Mouse (Mus musculus) brain, embryonic 18.5 days (tissue): Measurements from ENCODE around the gene Nexn.
A peak's percentile ranks its signal among the peaks of the same experiment; 100 is the strongest.
"Not testable (repeated sequence)": the region's sequence is repeated elsewhere in the genome, so short reads cannot be mapped to it uniquely, and the experiment has no call there.

Source experiments
- DNase-seq: peaks from one replicate; pipeline ENCODE4 v3.0.0-alpha.2; 2012; ENCODE audit warnings: low read depth, low spot score

Nexn gene

DNA sequence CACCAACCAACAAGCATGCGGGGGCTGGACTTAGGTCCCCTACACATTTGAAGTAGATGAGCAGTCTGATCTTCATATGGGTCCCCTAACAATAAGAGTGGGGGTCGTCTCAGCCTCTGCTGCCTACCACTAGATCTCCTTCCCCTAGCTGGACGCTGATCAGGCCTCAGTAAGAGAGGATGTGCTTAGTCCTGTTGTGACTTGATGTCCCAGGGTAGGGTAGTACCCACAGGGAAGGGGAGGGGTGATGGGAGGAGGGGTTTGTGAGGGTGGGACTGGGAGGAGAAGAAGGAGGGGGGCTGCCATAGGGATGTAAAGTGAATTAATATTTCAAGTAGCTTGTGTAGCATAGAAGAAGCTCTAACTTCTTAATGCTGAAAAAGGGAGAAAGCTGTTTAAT, 67.0 kb downstream of the Nexn start:
- DNase-seq = no peak

DNA sequence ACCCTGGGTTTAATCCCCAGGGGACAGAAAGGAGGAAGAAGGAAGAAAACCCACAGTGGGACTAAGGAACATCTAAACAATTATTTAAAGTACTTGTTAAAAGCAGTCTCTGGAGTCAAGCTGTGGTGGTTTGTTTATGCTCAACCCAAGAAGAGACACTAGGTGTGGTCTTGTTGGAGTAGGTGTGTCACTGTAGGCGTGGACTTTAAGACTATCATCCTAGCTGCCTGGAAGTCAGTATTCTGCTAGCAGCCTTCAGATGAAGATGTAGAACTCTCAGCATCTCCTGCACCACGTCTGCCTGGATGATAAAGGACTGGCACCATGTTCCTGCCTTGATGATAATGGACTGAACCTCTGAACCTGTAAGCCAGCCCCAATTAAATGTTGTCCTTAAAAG, 68.9 kb downstream of the Nexn start:
- not testable (repeated sequence) for DNase-seq

DNA sequence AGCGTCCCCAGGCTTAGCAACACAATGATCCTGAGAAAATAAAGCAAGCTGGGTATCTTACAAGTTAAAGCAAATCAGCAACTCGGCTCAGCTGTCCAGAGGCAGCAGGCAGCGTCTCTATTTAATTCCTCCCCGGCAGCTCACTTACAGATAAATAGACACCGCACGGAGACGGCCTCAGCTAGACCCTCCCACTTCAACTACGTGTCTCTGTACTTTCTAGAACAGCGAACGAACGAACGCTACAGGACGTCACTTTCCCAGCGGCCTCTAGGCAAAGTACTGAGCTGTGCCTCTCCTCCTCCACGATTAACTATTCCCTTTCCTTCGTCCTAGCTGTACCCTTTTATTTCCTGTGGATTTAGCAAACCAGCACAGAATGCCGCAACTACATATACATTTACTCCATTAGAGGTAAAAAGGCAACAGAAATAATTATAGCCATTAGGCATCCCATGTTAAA, 72.5 kb downstream of the Nexn start:
- DNase-seq = peak; percentile 84

DNA sequence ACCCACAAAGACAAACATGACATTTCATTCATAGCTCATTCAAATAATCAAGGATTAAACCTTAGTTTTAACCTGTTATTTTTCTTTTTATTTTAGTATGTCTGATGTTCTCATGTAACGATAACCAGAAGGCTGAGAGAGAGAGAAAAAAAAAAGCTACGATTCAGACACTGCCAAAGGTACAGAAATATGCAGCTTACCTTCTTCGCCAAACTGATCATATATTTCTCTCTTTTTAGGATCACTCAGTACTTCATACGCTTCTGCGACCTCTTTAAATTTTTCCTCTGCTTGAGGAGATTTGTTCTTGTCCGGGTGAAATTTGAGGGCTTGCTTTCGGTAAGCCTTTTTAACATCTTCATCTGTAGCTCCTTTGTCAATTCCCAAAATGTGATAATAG, 73.0 kb downstream of the Nexn start:
- no peak for DNase-seq

DNA sequence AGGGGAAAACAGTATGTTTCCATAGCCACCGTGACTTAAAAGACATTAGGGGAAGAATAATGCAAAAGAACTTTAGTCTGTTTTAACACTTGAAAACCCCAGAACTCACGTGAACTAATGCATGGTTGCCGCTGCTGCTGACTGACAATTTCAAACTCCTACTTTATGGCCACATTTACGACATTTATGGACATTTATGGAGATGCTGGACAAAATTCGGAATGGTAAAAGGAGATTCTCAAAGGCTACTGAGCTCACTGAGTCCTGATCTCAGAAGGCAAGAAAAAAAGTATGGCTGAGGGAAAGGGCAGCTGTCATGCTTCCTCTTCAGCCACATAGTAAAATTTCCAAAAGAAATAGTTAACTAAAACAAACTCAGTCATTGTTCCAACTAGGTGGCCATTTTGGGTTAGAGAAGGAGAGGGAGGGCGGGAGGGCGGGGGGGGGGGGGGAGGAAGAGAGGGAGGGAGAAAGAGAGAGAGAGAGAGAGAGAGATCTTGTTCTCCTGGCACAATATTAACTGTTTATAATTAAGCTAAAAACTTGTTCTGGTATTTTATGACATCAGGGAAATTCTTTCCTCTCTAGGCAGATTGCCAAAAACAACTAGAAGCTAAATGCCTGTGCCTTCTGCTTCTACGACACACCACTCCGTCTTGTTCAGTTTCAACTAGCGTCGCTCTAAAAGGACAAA, 73.8 kb downstream of the Nexn start:
- no peak for DNase-seq

DNA sequence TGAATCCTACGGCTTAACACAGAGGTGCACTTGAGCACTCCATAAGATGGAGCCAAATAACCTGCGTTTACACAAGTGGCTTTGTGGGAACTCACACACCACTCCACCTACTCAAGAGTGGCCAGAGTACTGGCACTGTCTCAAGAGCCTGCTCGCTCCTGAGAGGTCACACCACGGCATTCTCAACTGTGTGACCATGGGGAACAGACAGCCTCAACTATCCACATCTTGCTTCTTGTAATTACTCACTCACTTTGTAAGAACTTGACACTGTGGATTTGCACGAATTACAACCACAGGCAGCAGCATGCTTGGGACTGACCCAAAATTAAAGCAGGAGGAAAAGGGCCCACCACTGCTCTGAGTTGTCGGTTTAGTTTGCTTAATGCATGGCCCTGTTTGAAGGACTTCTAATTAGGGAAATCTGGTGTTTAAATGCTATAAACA, 74.3 kb downstream of the Nexn start:
- DNase-seq = no peak

DNA sequence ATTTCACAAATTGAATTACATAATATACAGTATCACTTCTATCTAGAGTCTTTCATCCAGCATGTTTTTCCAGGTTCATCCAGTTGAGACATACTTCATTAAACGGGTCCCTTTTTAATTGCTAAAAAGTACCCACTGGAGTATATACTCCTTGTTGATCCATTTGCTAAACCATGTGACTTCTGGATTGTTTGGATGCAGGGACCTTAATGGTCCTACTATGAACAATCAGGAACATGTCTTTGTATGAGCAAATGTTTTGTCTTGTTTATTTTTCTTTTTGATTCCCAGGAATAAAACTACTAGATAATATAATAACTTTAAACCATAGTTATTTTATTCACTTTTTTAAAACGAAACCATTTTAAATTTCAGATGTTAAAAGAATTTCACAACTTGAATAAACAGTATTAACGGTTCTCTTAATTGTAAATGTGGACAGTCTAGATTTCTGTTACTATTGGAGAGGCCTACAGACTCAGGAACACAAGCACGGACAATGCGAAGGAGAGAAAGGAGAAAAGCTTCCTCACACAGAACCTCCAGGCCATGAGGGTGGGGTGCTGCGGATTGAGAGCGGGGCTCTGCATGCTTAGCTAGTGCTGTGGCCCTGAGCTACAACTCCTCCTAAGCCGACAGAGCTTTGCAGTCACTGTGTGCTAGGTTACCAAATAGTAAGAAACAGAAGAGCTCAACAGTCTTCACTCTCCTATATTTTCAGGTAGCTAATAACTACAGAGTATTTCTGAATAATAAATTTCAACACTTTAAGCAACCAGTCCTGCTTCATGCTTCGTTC, 75.3 kb downstream of the Nexn start:
- no peak for DNase-seq

DNA sequence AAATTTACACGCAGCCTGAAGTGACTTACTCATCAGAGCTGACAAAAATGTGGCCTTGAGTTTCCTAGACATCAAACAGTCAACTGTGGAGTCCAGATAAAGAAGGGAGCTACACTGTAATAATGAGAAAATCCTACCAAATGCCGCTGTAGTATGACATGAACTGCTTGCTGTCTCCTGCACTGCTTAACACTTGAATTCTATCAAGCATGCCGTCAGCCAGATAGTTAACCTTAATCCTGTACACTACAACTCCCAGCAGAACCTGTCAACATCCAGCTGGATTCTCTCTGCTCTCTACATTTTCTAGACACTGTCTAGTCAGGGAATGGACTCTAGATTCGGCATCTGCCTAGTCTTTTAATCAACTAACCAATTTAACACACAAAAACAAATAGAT, 76.8 kb downstream of the Nexn start:
- DNase-seq = no peak
